Mouse (Mus musculus): ENCODE measurements around the gene Gse1. TPM values are rescaled to one million over a fixed set of nuclear protein-coding genes. Genes with fewer than 3 reads are reported as not detected.

Gse1 gene
- polyA plus RNA-seq, 1 experiment from 2014 or later, result 28.8 TPM

GRCm38 (mm10) chr8:120476711-120477575 lies 248.7 kb downstream of the Gse1 start:
- ATAC-seq (ENCODE audit: low FRiP score, low read depth), result peak; percentile 57; the same call in 1 of the 2 replicates
- no peak overlapping the region for H3K9ac ChIP-seq (replicated peaks)

DNA sequence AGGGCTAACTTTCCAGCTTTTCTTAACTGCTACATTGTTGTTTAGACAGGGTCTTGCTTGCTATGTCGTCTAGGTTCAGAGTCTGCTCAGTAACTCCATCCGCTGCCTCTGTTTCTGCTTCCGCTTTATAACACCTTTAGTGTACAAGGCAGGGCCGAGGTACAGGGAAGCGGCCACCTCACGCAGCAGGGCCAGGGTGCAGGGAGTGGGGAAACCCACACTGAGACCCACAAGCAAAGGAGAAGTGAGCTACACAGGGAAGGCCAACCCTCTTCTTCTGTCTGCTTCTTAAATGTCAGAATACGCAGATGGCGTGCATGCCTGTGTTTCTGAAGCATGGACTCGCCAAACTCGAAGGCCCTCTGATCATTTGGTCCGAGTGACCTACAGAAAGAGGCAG lies 250.5 kb downstream of the Gse1 start:
- WGBS, result 91% methylated on average over 11 of the region's 11 CpGs
- Histone ChIP-seq H3K4me1 (peaks cover 55% of the 10 kb centered on the region), H3K9me3 (no peaks in the 10 kb centered on the region), H3K27ac (replicated peaks) (no peak overlapping the region; the same call in 1 of the 2 replicates), H3K4me2 (replicated peaks) (no peak overlapping the region), H3K4me3 (no peak overlapping the region), H3K36me3 (no peaks in the 10 kb centered on the region), H3K9ac (replicated peaks) (no peak overlapping the region), H3K27me3 (peaks cover 11% of the 10 kb centered on the region)
- no peak for ATAC-seq (ENCODE audit: low FRiP score, low read depth)

More at GRCm38 (mm10) chr8:120476711-120477575, 248.7 kb downstream of the Gse1 start:
- Histone ChIP-seq H3K36me3 (no peaks in the 10 kb centered on the region), H3K9me3 (no peaks in the 10 kb centered on the region), H3K4me2 (replicated peaks) (no peak overlapping the region), H3K27me3 (0 out of 2 replicates have a peak, but pooled peaks cover 6% of the 10 kb centered on the region), H3K4me3 (no peak overlapping the region), H3K27ac (replicated peaks) (peak overlapping the region; percentile 81), H3K4me1 (peaks cover 69% of the 10 kb centered on the region)
- 35% methylated on average over 25 of the region's 25 CpGs for WGBS

- ATAC-seq (ENCODE audit: low FRiP score, low read depth), result no peak
- Histone ChIP-seq H3K4me2 (replicated peaks) (no peak overlapping the region), H3K9me3 (no peaks in the 10 kb centered on the region), H3K36me3 (no peaks in the 10 kb centered on the region), H3K4me3 (no peak overlapping the region), H3K27ac (replicated peaks) (no peak overlapping the region), H3K4me1 (peaks cover 57% of the 10 kb centered on the region), H3K27me3 (peaks cover 20% of the 10 kb centered on the region), H3K9ac (replicated peaks) (no peak overlapping the region)
- WGBS, result 87% methylated on average over 4 of the region's 4 CpGs
Measured at GRCm38 (mm10) chr8:120479691-120480090, 251.4 kb downstream of the Gse1 start.

- peaks cover 24% of the 10 kb centered on the region for H3K27me3 ChIP-seq
- no peak overlapping the region for H3K9ac ChIP-seq (replicated peaks)
- no peak overlapping the region for H3K27ac ChIP-seq (replicated peaks)
- WGBS, result 85% methylated on average over 9 of the region's 9 CpGs
- no peaks in the 10 kb centered on the region for H3K36me3 ChIP-seq
- no peak for ATAC-seq (ENCODE audit: low FRiP score, low read depth)
- peaks cover 58% of the 10 kb centered on the region for H3K4me1 ChIP-seq
- no peak overlapping the region for H3K4me3 ChIP-seq
- H3K4me2 ChIP-seq (replicated peaks), result no peak overlapping the region
- H3K9me3 ChIP-seq, result no peaks in the 10 kb centered on the region
Measured at GRCm38 (mm10) chr8:120482015-120482689, 253.9 kb downstream of the Gse1 start.

DNA sequence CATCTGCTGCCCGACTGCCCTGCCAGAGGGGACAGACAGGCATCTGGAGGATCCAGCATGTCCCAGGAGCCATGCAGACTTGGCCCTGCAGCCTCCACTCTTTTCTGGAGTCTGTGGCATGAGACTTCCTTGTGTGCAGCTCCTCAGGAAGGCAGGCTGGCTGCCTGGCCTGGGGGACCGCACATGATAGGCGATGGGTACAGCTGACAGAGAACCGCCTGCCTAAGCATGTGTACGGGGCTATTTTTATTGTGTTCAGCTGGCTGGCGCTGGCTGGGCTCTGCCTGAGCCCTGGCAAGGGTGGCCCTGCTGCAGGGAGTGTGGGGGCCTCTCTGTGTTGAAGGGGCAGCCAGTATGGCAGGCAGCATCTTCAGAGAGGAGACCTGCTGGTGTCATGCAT lies 256.2 kb downstream of the Gse1 start:
- Histone ChIP-seq H3K27me3 (peaks cover 24% of the 10 kb centered on the region), H3K27ac (replicated peaks) (peak overlapping the region; percentile 54; the same call in 1 of the 2 replicates), H3K4me1 (peaks cover 39% of the 10 kb centered on the region), H3K36me3 (no peaks in the 10 kb centered on the region), H3K9me3 (no peaks in the 10 kb centered on the region), H3K4me2 (replicated peaks) (no peak overlapping the region), H3K4me3 (no peak overlapping the region), H3K9ac (replicated peaks) (peak overlapping the region; percentile 37)
- 66% methylated on average over 6 of the region's 6 CpGs for WGBS
- no peak for ATAC-seq (ENCODE audit: low FRiP score, low read depth)

DNA sequence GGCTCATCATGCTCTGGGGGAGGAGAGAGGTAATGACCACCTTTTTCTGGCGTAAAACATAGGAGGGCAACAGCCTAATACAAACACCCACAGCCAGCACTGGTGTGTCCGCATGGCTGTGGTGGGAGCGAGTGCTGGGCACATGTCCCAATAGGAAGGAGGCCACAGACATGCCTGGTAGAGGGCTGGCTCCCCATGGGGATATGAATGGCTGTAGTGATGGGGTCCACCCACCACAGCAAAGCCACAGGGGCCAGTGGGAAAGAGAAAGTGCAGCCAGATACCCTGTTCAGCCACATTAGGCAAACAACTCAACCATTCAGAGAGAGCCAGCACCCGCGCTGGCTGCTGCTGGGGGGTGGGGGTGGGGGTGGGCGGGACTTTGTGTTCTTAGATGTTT lies 256.9 kb downstream of the Gse1 start:
- ATAC-seq (ENCODE audit: low FRiP score, low read depth), result no peak
- Histone ChIP-seq H3K4me1 (peaks cover 45% of the 10 kb centered on the region), H3K4me2 (replicated peaks) (no peak overlapping the region), H3K9me3 (no peaks in the 10 kb centered on the region), H3K36me3 (no peaks in the 10 kb centered on the region), H3K27ac (replicated peaks) (no peak overlapping the region), H3K9ac (replicated peaks) (peak overlapping the region; percentile 37; the same call in 1 of the 2 replicates), H3K4me3 (no peak overlapping the region), H3K27me3 (peaks cover 27% of the 10 kb centered on the region)
- WGBS, result 35% methylated on average over 6 of the region's 6 CpGs

GRCm38 (mm10) chr8:120485551-120486476 lies 257.6 kb downstream of the Gse1 start:
- H3K4me1 ChIP-seq, result peaks cover 52% of the 10 kb centered on the region
- H3K4me2 ChIP-seq (replicated peaks), result peak overlapping the region; percentile 90
- no peak for ATAC-seq (ENCODE audit: low FRiP score, low read depth)
- WGBS, result 22% methylated on average over 20 of the region's 21 CpGs
- peak overlapping the region; percentile 100 for H3K27ac ChIP-seq (replicated peaks)
- H3K4me3 ChIP-seq, result peak overlapping the region; percentile 85
- H3K9ac ChIP-seq (replicated peaks), result peak overlapping the region; percentile 93; the same call in 1 of the 2 replicates
- H3K36me3 ChIP-seq, result no peaks in the 10 kb centered on the region
- no peaks in the 10 kb centered on the region for H3K9me3 ChIP-seq
- peaks cover 34% of the 10 kb centered on the region for H3K27me3 ChIP-seq

DNA sequence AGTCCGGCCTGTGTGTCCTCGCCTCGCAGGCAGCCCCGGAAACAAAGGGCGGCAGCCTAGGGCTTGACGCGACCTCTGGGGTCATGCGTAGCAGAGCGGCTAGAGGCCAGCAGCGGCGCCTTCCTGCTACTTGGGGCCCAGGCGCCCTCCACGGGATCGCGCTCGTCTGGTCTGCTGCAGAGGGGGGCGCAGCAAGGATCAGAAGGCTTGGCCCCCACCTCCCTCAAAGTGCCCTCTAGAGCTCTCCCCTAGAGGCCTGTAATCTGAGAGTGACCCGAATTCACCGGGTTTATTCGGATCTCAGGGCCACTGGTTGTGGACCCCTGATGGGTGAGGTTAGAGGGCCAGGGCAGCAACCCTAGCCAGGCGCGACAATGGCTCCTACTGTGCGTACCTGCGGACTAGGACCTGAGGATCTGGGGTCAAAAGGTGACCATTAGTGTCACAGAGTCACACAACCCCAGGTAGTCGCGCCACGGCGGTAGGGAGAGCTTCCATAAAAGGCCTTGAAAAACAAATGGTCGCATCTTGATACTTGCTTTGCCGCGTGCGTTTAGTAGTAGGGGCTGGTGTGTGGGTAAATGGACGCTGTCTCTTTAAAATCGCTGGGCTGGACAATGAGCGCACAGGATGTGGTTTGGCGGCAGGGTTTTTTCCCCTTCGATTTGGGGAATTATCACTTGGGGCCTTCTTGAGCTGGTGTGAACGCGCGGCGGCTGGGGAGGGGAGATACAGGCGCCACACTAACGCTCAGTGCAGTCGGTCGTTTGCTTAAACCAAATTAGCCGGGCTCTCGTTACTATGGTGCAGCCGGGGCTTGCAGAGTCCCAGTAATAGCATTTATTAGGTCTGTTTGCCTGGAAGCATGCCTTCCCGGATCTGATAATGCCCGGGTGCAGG lies 258.5 kb downstream of the Gse1 start:
- 1% methylated on average over 50 of the region's 50 CpGs for WGBS
- Histone ChIP-seq H3K4me2 (replicated peaks) (peak overlapping the region; percentile 90), H3K27ac (replicated peaks) (peak overlapping the region; percentile 100), H3K4me1 (peaks cover 58% of the 10 kb centered on the region), H3K9me3 (no peaks in the 10 kb centered on the region), H3K9ac (replicated peaks) (peak overlapping the region; percentile 93), H3K27me3 (peaks cover 43% of the 10 kb centered on the region), H3K36me3 (no peaks in the 10 kb centered on the region), H3K4me3 (peak overlapping the region; percentile 85)
- ATAC-seq (ENCODE audit: low FRiP score, low read depth), result peak; percentile 25; the same call in 1 of the 2 replicates

- H3K4me2 ChIP-seq (replicated peaks), result peak overlapping the region; percentile 90
- H3K27me3 ChIP-seq, result peaks cover 49% of the 10 kb centered on the region
- H3K9me3 ChIP-seq, result no peaks in the 10 kb centered on the region
- peaks cover 62% of the 10 kb centered on the region for H3K4me1 ChIP-seq
- H3K9ac ChIP-seq (replicated peaks), result peak overlapping the region; percentile 93
- H3K27ac ChIP-seq (replicated peaks), result peak overlapping the region; percentile 100
- no peaks in the 10 kb centered on the region for H3K36me3 ChIP-seq
- peak; percentile 42 for ATAC-seq (ENCODE audit: low FRiP score, low read depth)
- 0% methylated on average over 34 of the region's 34 CpGs for WGBS
- peak overlapping the region; percentile 85 for H3K4me3 ChIP-seq
Measured at GRCm38 (mm10) chr8:120487377-120487728, 259.1 kb downstream of the Gse1 start.

DNA sequence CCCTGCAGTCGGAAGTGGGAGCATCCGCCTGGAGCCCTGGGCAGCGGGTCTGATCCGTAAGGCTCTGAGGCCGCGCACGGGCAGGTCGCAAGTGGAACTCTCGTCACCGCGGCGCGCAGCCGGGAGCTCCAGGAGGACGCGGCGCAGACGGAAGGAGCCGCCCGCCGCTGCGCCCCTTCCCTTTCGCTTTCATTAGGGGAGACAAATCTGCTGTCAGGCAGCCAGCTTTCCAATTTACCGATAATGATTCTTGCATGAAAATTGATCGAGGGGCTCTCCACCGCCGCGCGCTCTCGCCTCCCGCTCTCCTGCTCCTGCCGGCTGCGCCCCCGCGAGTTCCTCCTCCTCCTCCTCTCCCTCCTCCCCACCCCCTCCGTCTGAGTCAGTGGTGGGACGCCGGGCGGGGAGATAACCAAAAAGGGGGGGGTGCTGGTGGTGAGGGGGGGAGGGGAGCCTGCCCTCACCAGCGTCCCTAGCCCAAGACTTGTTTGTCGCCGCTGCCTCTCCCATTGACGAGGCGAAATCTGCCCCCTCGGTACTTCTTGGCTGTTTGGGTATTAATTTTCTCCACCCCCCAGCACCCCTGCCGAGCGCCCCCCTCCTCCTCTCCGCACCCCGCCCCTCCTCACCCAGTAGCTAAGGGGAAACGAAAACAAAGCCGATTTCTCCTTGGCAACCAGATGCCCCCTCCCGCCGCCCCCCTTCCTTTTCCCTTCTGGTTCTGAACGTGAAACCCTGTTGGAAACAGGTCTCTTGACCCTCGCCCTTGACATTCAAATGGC lies 259.7 kb downstream of the Gse1 start:
- peak overlapping the region; percentile 90 for H3K4me2 ChIP-seq (replicated peaks)
- H3K4me3 ChIP-seq, result peak overlapping the region; percentile 85
- 1% methylated on average over 51 of the region's 55 CpGs for WGBS
- peaks cover 52% of the 10 kb centered on the region for H3K27me3 ChIP-seq
- H3K9ac ChIP-seq (replicated peaks), result peak overlapping the region; percentile 93
- ATAC-seq (ENCODE audit: low FRiP score, low read depth), result peak; percentile 72
- H3K4me1 ChIP-seq, result peaks cover 68% of the 10 kb centered on the region
- H3K27ac ChIP-seq (replicated peaks), result peak overlapping the region; percentile 100
- H3K36me3 ChIP-seq, result no peaks in the 10 kb centered on the region
- no peaks in the 10 kb centered on the region for H3K9me3 ChIP-seq

Data from midbrain, embryonic 12.5 days (tissue).